Mouse (Mus musculus) hindbrain, embryonic 16.5 days (tissue): ENCODE measurements around the gene Zfp827. TPM values are rescaled to one million over a fixed set of nuclear protein-coding genes. Genes with fewer than 3 reads are reported as not detected.
"Not testable (repeated sequence)": the region's sequence is repeated elsewhere in the genome, so short reads cannot be mapped to it uniquely, and the experiment has no call there.

Experiments used
- ATAC-seq: fragments of 200-750 bp; cut with Nextera tagmentation; 2 replicates; pipeline ENCODE4 v1.8.0; 2017; ENCODE audit warnings: moderate TSS enrichment, moderate library complexity
- H3K27ac ChIP-seq: fragments of 300-500 bp; sonication (generic); 2 replicates; pipeline ENCODE4 v1.5.1; 2014; ENCODE audit warnings: low read depth, mild to moderate bottlenecking, control low read depth, low read length, moderate library complexity
- H3K27me3 ChIP-seq: fragments of 300-500 bp; sonication (generic); replicated peaks from 2 replicates; pipeline ENCODE4 v1.6.1; 2014; ENCODE audit warnings: low read length; ENCODE audit not compliant: control insufficient read depth, insufficient read depth
- H3K36me3 ChIP-seq: fragments of 300-500 bp; sonication (generic); 2 replicates; pipeline ENCODE4 v1.6.1; 2014; ENCODE audit warnings: mild to moderate bottlenecking, low read length, moderate library complexity, mixed read lengths; ENCODE audit not compliant: control insufficient read depth, insufficient read depth
- H3K4me1 ChIP-seq: fragments of 300-500 bp; sonication (generic); 2 replicates; pipeline ENCODE4 v1.6.1; 2014; ENCODE audit warnings: low read depth, low read length; ENCODE audit not compliant: control insufficient read depth, insufficient read depth
- H3K4me2 ChIP-seq: fragments of 300-500 bp; sonication (generic); 2 replicates; pipeline ENCODE4 v1.6.1; 2014; ENCODE audit warnings: mild to moderate bottlenecking, low read length, control low read depth, moderate library complexity
- H3K4me3 ChIP-seq: fragments of 300-500 bp; sonication (generic); 2 replicates; pipeline ENCODE4 v1.5.1; 2014; ENCODE audit warnings: mild to moderate bottlenecking, low read length, control low read depth, moderate library complexity
- H3K9ac ChIP-seq: fragments of 300-500 bp; sonication (generic); 2 replicates; pipeline ENCODE4 v1.6.1; 2014; ENCODE audit warnings: low read depth, mild to moderate bottlenecking, control low read depth, low read length, moderate library complexity
- H3K9me3 ChIP-seq: fragments of 300-500 bp; sonication (generic); 2 replicates; pipeline ENCODE4 v1.6.1; 2014; ENCODE audit warnings: mild to moderate bottlenecking, low read length, moderate library complexity; ENCODE audit not compliant: control insufficient read depth
- whole genome bisulfite sequencing: fragments of 180-500 bp; shearing (Covaris S2); extraction: QIAGEN DNeasy Blood & Tissue Kit; methylation state at CpG from one replicate; pipeline ENCODE4 v1.1.7; 2014; 5-methylcytosine and 5-hydroxymethylcytosine counted together
- polyA plus RNA-seq: library from polyadenylated mRNA; unstranded; fragments of >200 nt; fragmentation: Nextera tagmentation; extraction: Ambion mirVana; gene quantifications from 2 replicates; pipeline ENCODE4 v1.2.1, GENCODE M21; 2015

Gene Zfp827
- polyA plus RNA-seq, 1 experiment from 2014 or later: 9.2 TPM

- no peaks in the 10 kb centered on the region for H3K4me1 ChIP-seq
- H3K9ac ChIP-seq: no peak overlapping the region
- ATAC-seq: no peak
- WGBS: 92% methylated on average over 7 of the region's 7 CpGs
- H3K4me3 ChIP-seq: no peak overlapping the region
- peaks cover 3% of the 10 kb centered on the region; the same call in 1 of the 2 replicates for H3K36me3 ChIP-seq
- no peaks in the 10 kb centered on the region for H3K27me3 ChIP-seq
- H3K4me2 ChIP-seq: no peak overlapping the region
- no peak overlapping the region for H3K27ac ChIP-seq
- no peaks in the 10 kb centered on the region for H3K9me3 ChIP-seq
These were observed 88.2 kb downstream of the Zfp827 start for GRCm38 (mm10) chr8:79116436-79116835.

GRCm38 (mm10) chr8:79117711-79118110 is 89.5 kb downstream of the Zfp827 start:
- no peak for ATAC-seq
- no peak overlapping the region for H3K9ac ChIP-seq
- H3K27me3 ChIP-seq: no peaks in the 10 kb centered on the region
- no peaks in the 10 kb centered on the region for H3K9me3 ChIP-seq
- H3K4me1 ChIP-seq: no peaks in the 10 kb centered on the region
- WGBS: 96% methylated on average over 7 of the region's 7 CpGs
- H3K4me3 ChIP-seq: no peak overlapping the region
- no peak overlapping the region for H3K4me2 ChIP-seq
- no peak overlapping the region for H3K27ac ChIP-seq
- H3K36me3 ChIP-seq: peaks cover 8% of the 10 kb centered on the region

GRCm38 (mm10) chr8:79121614-79122013 is 93.4 kb downstream of the Zfp827 start:
- no peaks in the 10 kb centered on the region for H3K27me3 ChIP-seq
- no peak overlapping the region for H3K4me2 ChIP-seq
- no peaks in the 10 kb centered on the region for H3K9me3 ChIP-seq
- 90% methylated on average over 1 of the region's 1 CpGs for WGBS
- no peak for ATAC-seq
- peaks cover 8% of the 10 kb centered on the region for H3K36me3 ChIP-seq
- H3K4me1 ChIP-seq: no peaks in the 10 kb centered on the region
- H3K9ac ChIP-seq: no peak overlapping the region
- no peak overlapping the region for H3K4me3 ChIP-seq
- no peak overlapping the region for H3K27ac ChIP-seq

- Histone ChIP-seq H3K4me3 (no peak overlapping the region), H3K4me2 (no peak overlapping the region), H3K9me3 (no peaks in the 10 kb centered on the region), H3K27me3 (no peaks in the 10 kb centered on the region), H3K36me3 (peaks cover 5% of the 10 kb centered on the region), H3K27ac (no peak overlapping the region), H3K4me1 (no peaks in the 10 kb centered on the region), H3K9ac (no peak overlapping the region)
- 80% methylated on average over 4 of the region's 4 CpGs for WGBS
- ATAC-seq: no peak
These were observed 96.0 kb downstream of the Zfp827 start for GRCm38 (mm10) chr8:79124231-79124630.

- Histone ChIP-seq H3K4me3 (no peak overlapping the region), H3K27ac (peak overlapping the region; percentile 5; the same call in 1 of the 2 replicates), H3K4me2 (no peak overlapping the region), H3K27me3 (no peaks in the 10 kb centered on the region), H3K9me3 (no peaks in the 10 kb centered on the region), H3K36me3 (peaks cover 4% of the 10 kb centered on the region), H3K9ac (no peak overlapping the region), H3K4me1 (no peaks in the 10 kb centered on the region)
- WGBS: 43% methylated on average over 7 of the region's 7 CpGs
- ATAC-seq: peak; percentile 68
These were observed 99.1 kb downstream of the Zfp827 start for GRCm38 (mm10) chr8:79127211-79127816.

GRCm38 (mm10) chr8:79128534-79128933 is 100.3 kb downstream of the Zfp827 start:
- not testable (repeated sequence) for H3K27me3 ChIP-seq, H3K27ac ChIP-seq, H3K9ac ChIP-seq, H3K4me2 ChIP-seq, H3K36me3 ChIP-seq, H3K9me3 ChIP-seq, H3K4me3 ChIP-seq, H3K4me1 ChIP-seq, ATAC-seq
- 93% methylated on average over 4 of the region's 4 CpGs for WGBS

GRCm38 (mm10) chr8:79139614-79140013 is 111.4 kb downstream of the Zfp827 start:
- Histone ChIP-seq H3K9ac (no peak overlapping the region), H3K4me1 (no peaks in the 10 kb centered on the region; the same call in 1 of the 2 replicates), H3K4me3 (no peak overlapping the region), H3K9me3 (no peaks in the 10 kb centered on the region), H3K4me2 (no peak overlapping the region), H3K36me3 (peaks cover 8% of the 10 kb centered on the region), H3K27me3 (no peaks in the 10 kb centered on the region), H3K27ac (no peak overlapping the region)
- ATAC-seq: no peak
- WGBS: 97% methylated on average over 4 of the region's 4 CpGs

- Histone ChIP-seq H3K4me2 (no peak overlapping the region), H3K4me3 (no peak overlapping the region), H3K36me3 (peaks cover 8% of the 10 kb centered on the region), H3K27ac (no peak overlapping the region), H3K27me3 (no peaks in the 10 kb centered on the region), H3K9me3 (no peaks in the 10 kb centered on the region), H3K4me1 (no peaks in the 10 kb centered on the region; the same call in 1 of the 2 replicates), H3K9ac (no peak overlapping the region)
- ATAC-seq: no peak
- 73% methylated on average over 8 of the region's 8 CpGs for WGBS
These were observed 112.7 kb downstream of the Zfp827 start for GRCm38 (mm10) chr8:79140981-79141380.

GRCm38 (mm10) chr8:79141592-79141991 is 113.4 kb downstream of the Zfp827 start:
- no peak overlapping the region for H3K4me2 ChIP-seq
- no peaks in the 10 kb centered on the region for H3K9me3 ChIP-seq
- no peaks in the 10 kb centered on the region; the same call in 1 of the 2 replicates for H3K4me1 ChIP-seq
- 76% methylated on average over 11 of the region's 11 CpGs for WGBS
- H3K27ac ChIP-seq: no peak overlapping the region
- no peak overlapping the region for H3K9ac ChIP-seq
- peaks cover 6% of the 10 kb centered on the region for H3K36me3 ChIP-seq
- no peak overlapping the region for H3K4me3 ChIP-seq
- ATAC-seq: no peak
- H3K27me3 ChIP-seq: no peaks in the 10 kb centered on the region
